In genomic region chr1:162739831-162740394, GRCm38 (mm10) we compare ENCODE assay signal across 7 mouse cellular contexts. TPM values are rescaled to one million over a fixed set of nuclear protein-coding genes. Genes with fewer than 3 reads are reported as not detected.
DNase-seq lines count a peak whose midpoint lies in the region; ATAC-seq and TF ChIP-seq lines count a peak whose summit lies in the region.

No protein-coding gene starts in this region.

- H3K4me1 ChIP-seq in testis, adult 2 months (ENCODE audit: control insufficient read depth, insufficient read depth, low read length) = peaks cover 3% of the 10 kb centered on the region; the same call in 1 of the 2 replicates
- peaks cover 6% of the 10 kb centered on the region for H3K4me1 ChIP-seq in cortical plate, adult 2 months (ENCODE audit: control insufficient read depth, insufficient read depth, low read length)
- H3K4me1 ChIP-seq in liver, embryonic 11.5 days (replicated peaks; ENCODE audit: control insufficient read depth, insufficient read depth, low read length) = peaks cover 30% of the 10 kb centered on the region
- peaks cover 14% of the 10 kb centered on the region for H3K4me1 ChIP-seq in neural tube, embryonic 12.5 days

- H3K4me3 ChIP-seq in testis, adult 2 months (ENCODE audit: control insufficient read depth, low read depth, low read length) = peak overlapping the region; percentile 93
- H3K4me3 ChIP-seq in cortical plate, adult 2 months (ENCODE audit: insufficient read depth, low read length) = peak overlapping the region; percentile 63
- H3K4me3 ChIP-seq in liver, embryonic 11.5 days (ENCODE audit: low read depth, low read length) = peak overlapping the region; percentile 98
- H3K4me3 ChIP-seq in neural tube, embryonic 12.5 days = peak overlapping the region; percentile 97

- peak; percentile 6 to 19 for ATAC-seq in hematopoietic stem cell, adult 5-6 weeks (replicated peaks in 1 of 2; ENCODE audit: insufficient read depth in 1 of 2, low FRiP score in 2 of 2, low TSS enrichment in 1 of 2, low read depth in 1 of 2, poor library complexity in 2 of 2, severe bottlenecking in 2 of 2)
- peak; percentile 72 for ATAC-seq in liver, embryonic 11.5 days (replicated peaks; ENCODE audit: low FRiP score)
- ATAC-seq in neural tube, embryonic 12.5 days (ENCODE audit: low FRiP score, low read depth) = peak; percentile 88

- peak overlapping the region; percentile 89 for H3K4me2 ChIP-seq in liver, embryonic 11.5 days
- H3K4me2 ChIP-seq in neural tube, embryonic 12.5 days (replicated peaks) = peak overlapping the region; percentile 75

- H3K36me3 ChIP-seq in testis, adult 2 months (ENCODE audit: control insufficient read depth, insufficient read depth, low read length) = no peaks in the 10 kb centered on the region
- no peaks in the 10 kb centered on the region for H3K36me3 ChIP-seq in liver, embryonic 11.5 days (ENCODE audit: control insufficient read depth, insufficient read depth, low read length)
- no peaks in the 10 kb centered on the region for H3K36me3 ChIP-seq in neural tube, embryonic 12.5 days

- no peaks in the 10 kb centered on the region for H3K27me3 ChIP-seq in testis, adult 2 months (ENCODE audit: control insufficient read depth, insufficient read depth, low read length)
- no peaks in the 10 kb centered on the region for H3K27me3 ChIP-seq in liver, embryonic 11.5 days (replicated peaks; ENCODE audit: control insufficient read depth, insufficient read depth, low read length)
- H3K27me3 ChIP-seq in neural tube, embryonic 12.5 days (replicated peaks) = no peaks in the 10 kb centered on the region

- H3K27ac ChIP-seq in testis, adult 2 months (ENCODE audit: control insufficient read depth, insufficient read depth, low read depth, low read length) = peak overlapping the region; percentile 93
- H3K27ac ChIP-seq in cortical plate, adult 2 months (ENCODE audit: insufficient read depth, low read length) = peak overlapping the region; percentile 87
- peak overlapping the region; percentile 97 for H3K27ac ChIP-seq in liver, embryonic 11.5 days (ENCODE audit: low read depth, low read length)
- peak overlapping the region; percentile 95 for H3K27ac ChIP-seq in neural tube, embryonic 12.5 days

- peak overlapping the region; percentile 99 for H3K9ac ChIP-seq in liver, embryonic 11.5 days (ENCODE audit: low read depth, low read length)
- H3K9ac ChIP-seq in neural tube, embryonic 12.5 days = peak overlapping the region; percentile 99

- 0 out of 2 replicates have a peak, but pooled peaks have one; percentile 8 for TF ChIP-seq CTCF in testis, adult 2 months (IDR thresholded peaks at IDR 0.05; ENCODE audit: control insufficient read depth, insufficient read depth, insufficient replicate concordance, low read depth, low read length)
- no peak for TF ChIP-seq CTCF in cortical plate, adult 2 months (IDR thresholded peaks at IDR 0.05; ENCODE audit: extremely low read depth, insufficient read depth, low read length)

- WGBS in liver, embryonic 11.5 days = under 1% methylated on average over 58 of the region's 58 CpGs
- under 1% methylated on average over 58 of the region's 58 CpGs for WGBS in neural tube, embryonic 12.5 days

- no peaks in the 10 kb centered on the region for H3K9me3 ChIP-seq in liver, embryonic 11.5 days (ENCODE audit: control insufficient read depth, low read length)
- no peaks in the 10 kb centered on the region for H3K9me3 ChIP-seq in neural tube, embryonic 12.5 days

- no peak for TF ChIP-seq POLR2A in testis, adult 2 months (IDR thresholded peaks at IDR 0.05; ENCODE audit: control insufficient read depth, low read depth, low read length)
- TF ChIP-seq POLR2A in cortical plate, adult 2 months (IDR thresholded peaks at IDR 0.05; ENCODE audit: extremely low read depth, insufficient read depth, low read length) = no peak

- no peak for DNase-seq in testis, postnatal 14 days (ENCODE audit: low spot score)
- no peak for DNase-seq in liver, embryonic 11.5 days (ENCODE audit: low spot score)
- no peak for DNase-seq in right cerebral cortex, postnatal 36 days (ENCODE audit: low spot score in 2 of 2)

RNA-seq across cellular contexts. Expression of gene Prrc2c, which starts 0.4 kb away (rescaled TPM):
- polyA plus RNA-seq in testis, adult 2 months (2012; rRNA removed) = 17.2 and 21.8 TPM in 2 replicates
- polyA plus RNA-seq in cortical plate, adult 2 months (2012; rRNA removed) = 38.6 and 41.5 TPM in 2 replicates
- total RNA-seq in hematopoietic stem cell, adult 5-6 weeks (2017) = 181 and 246 TPM in 2 replicates
- polyA plus RNA-seq in liver, embryonic 11.5 days (2014; fragmentation: Nextera tagmentation; extraction: Ambion mirVana) = 88.6 and 103 TPM in 2 replicates
- polyA plus RNA-seq in neural tube, embryonic 12.5 days (2016; fragmentation: Nextera tagmentation; extraction: Ambion mirVana) = 134 and 157 TPM in 2 replicates

Comparison
In these comparisons a context has a peak if more than half of its experiments do, and no peak if none do; other contexts are left out.
1. ATAC-seq: peak in every context shown above with its lines; median percentile 88 in neural tube, embryonic 12.5 days; 72 in liver, embryonic 11.5 days; 12 in hematopoietic stem cell, adult 5-6 weeks.